Mouse (Mus musculus) right cerebral cortex, postnatal 14 days (tissue): ENCODE measurements at regions not wholly inside any gene's neighbourhood (a gene's known extent, or its start where the extent isn't known, plus 50 kb on each side); places are given as distances from the start of the nearest gene placed in this dataset.

Experiments
- DNase-seq: peaks from one replicate; pipeline ENCODE4 v3.0.0; 2022

GRCm38 (mm10) chr3:131802841-131803240 is 238.3 kb downstream of the Papss1 start:
- DNase-seq = no peak

GRCm38 (mm10) chr3:131808127-131808526 is 243.6 kb downstream of the Papss1 start:
- DNase-seq = peak; percentile 6

GRCm38 (mm10) chr3:131812968-131813367 is 248.4 kb downstream of the Papss1 start:
- peak; percentile 14 for DNase-seq

DNA sequence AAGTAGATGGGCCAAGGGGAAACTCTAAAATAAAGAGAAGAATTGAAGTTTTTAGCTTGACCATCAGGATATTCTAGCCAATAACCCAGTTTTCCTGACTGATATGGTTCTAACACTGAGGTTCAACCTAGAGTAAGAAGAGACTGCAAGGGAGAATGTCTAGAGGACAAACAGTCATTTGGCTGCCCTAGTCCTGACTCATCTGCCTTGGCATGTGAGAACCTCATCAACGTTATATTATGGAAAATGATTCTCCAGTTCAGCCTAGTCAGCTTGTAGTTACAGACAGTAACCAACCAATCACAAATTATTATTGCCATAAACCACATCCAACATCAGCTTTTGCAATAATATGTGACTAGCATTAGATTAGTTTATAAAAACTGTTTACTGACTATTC is 254.2 kb downstream of the Papss1 start:
- DNase-seq = no peak

- DNase-seq = no peak
These were observed 227.7 kb upstream of the Dkk2 start for GRCm38 (mm10) chr3:131857442-131857841.

- no peak for DNase-seq
These were observed 226.0 kb upstream of the Dkk2 start for GRCm38 (mm10) chr3:131859083-131859482.

- no peak for DNase-seq
These were observed 220.0 kb upstream of the Dkk2 start for GRCm38 (mm10) chr3:131865106-131865505.

- DNase-seq = no peak
These were observed 217.8 kb upstream of the Dkk2 start for GRCm38 (mm10) chr3:131867266-131867665.

- no peak for DNase-seq
These were observed 216.7 kb upstream of the Dkk2 start for GRCm38 (mm10) chr3:131868219-131868964.

- no peak for DNase-seq
These were observed 215.8 kb upstream of the Dkk2 start for GRCm38 (mm10) chr3:131869306-131869705.

DNA sequence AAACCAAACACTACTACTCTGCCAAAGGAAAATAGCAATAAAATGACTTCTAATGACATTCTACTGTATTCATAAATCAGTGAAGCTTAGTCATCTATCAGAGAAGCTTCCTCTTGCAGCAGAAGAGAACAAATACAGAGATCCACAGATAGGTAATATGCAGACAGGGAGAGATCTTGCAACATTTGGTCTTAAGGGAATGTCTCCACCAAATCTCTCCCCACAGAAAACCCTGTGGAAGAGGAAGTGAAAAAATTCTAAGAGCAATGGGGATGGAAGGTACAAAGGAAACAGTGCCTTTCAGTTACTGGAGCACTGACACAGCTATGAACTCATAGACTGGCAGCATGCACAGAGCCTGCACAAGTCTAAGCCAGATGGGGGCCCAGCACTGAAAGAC is 202.4 kb upstream of the Dkk2 start:
- DNase-seq = no peak

DNA sequence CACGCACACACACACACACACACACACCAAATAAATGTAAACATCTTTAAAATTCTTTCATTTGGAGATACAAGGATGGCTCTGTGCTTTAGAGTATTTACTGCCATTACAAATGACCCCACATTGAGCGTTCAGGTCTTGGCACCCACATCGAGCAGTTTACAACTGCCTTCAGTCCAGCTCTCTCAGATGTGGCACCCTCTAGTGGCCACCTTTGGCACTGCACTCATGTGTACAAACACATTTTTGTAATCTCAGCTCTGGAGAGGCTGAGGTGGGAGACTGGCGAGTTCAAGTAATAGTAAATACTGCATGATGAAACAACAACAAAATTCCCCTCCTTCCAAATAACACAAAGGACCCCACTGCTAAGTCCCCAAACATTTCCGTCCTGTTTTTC is 198.6 kb upstream of the Dkk2 start:
- DNase-seq = peak; percentile 30

DNA sequence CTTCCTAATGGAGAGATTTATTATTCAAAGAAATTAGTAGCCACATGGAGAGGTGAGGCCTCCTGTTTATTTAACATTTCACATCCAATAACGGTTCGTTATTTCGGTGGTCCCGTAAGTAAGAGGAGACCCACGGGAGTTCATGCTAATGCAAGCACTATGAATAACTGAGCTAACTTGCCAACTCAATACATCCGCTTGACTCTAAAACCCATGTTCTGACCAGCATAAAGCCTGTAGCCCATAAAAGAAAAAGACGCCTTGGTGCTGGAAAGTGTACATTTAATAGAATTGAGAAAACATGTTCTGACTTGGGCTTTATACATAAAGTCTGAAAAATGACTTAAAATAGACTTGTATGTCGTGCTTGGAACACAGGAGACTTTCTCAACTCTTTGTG is 198.1 kb upstream of the Dkk2 start:
- no peak for DNase-seq

DNA sequence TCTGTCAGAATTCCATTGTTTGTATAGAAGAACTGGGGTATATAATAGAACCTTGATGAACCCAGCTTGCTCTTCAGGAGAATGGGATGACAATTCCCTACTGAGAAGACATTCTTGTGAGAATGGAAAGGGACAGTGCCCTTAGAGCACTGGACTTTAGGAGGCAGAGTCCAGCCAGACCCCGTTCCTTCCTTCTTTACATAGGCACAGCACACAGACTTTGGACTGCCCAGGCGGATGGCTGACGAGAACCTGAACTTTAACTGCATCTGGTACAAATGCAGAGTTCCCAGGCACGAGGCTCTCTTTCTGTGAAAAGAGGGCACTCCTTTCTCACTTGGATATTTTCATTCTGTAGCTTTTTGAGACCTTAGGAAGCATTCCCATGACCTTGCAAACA is 197.4 kb upstream of the Dkk2 start:
- DNase-seq = no peak

GRCm38 (mm10) chr3:131891941-131892340 is 193.2 kb upstream of the Dkk2 start:
- no peak for DNase-seq

GRCm38 (mm10) chr3:131893061-131893804 is 191.9 kb upstream of the Dkk2 start:
- DNase-seq = no peak

DNA sequence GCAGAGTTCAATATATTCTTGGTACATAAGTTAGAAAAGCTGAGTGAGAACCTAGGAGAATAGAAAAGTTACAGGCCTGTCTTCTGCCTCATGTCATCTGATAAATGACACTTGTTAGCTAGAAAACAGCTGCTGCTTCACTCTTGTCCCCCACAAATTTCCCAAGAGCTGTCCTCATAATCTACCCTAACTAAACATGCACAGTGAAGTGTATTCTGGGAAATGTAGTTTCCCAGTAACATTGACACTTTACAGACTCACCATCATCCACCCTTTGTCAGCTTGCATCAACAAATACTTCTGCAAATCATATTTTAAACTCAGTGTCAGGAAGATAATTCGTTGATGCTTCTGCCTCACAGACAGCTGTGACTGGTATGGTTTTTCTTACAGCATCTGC is 190.0 kb upstream of the Dkk2 start:
- DNase-seq = no peak

GRCm38 (mm10) chr3:131913534-131913933 is 171.6 kb upstream of the Dkk2 start:
- DNase-seq = no peak

DNA sequence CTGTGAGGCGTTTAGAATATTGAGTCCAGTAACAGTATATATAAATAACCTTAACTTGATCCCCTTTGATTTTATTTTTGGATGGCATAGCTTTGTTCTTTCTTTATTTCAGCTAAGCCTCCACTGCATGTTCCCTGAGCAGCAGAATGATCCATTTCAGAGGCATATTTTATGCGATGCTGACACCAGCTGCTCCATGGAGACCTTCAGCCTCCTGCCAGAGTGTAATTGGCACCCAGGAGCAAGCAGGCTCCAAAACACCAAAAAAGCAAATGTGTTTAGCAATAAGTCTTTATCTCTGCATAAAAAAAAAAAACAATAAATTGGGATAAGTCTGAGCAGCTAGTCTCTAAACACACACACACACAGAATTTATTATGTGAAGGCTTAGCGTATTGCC is 170.7 kb upstream of the Dkk2 start:
- DNase-seq = no peak

DNA sequence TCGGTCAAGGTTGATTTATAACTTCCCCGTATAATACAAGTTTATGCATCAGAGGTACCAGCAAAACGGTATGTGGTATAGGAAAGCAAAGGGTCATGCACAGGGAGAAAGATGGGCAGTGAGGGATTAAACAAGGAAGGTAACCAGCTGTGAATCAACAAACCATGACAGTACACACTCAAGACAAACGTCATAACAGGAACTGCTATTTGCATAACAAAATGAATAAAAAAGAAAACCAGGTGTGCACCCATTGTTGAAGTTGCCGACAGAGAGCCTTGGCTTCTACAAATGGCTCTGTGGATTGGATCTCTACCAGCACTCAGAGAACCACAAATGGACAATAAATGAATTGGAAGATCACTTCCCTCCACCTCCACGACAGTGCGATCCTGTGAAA is 170.1 kb upstream of the Dkk2 start:
- no peak for DNase-seq

DNA sequence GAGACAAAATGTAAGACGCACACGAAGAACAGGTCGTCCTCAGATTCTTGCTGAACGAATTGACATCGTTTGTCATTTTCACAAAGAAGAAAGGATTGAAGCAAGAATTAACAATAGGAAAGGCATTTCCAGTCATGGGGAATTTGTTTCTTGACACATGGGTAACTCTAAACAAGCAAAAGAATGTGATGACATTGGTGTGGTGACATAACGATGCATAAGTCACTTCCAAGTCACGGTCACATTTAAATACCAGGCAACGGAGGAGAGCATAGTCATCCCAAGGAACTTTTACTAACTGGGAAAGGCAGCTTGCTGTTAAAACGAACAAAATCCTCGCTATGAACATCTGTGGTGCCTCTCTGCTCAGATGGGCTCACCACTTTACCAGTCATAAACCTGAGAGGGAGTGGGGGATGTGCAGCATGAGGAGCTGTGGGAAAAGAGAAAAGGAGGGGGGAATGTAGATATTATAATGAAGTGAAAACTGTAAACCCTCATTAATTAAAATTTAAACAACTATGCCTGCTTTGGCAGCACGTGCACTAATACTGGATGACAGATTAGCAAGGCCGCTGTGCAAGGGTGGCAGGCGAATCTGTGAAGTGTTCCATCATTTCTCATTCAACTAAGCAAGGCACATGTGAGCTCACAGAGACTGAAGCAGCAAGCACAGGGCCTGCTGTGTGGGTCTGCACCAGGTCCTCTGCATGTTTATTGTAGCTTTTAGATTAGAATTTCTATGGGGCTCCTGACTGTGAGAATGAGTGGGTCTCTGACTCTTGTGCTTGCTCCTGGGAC is 167.2 kb upstream of the Dkk2 start:
- DNase-seq = no peak

DNA sequence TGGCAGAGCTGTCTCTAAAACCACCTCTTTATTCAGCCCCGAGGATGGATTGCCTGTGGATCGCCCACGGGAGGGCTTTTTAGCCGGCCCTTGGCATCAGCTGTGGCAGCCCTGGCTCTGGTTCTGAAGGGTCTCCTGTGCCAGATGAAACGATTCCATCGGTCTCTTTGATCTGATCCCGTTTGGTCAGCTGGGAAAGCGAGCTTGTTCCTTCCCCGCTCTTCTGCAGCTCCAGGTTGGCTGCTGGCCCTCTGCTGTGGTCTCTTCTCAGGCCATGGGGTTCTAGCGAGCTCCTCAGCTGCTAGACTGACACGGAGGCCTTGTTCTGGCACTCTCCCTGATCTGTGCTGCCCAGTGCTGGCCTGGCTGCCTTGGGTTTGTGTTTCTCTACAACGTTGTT is 165.6 kb upstream of the Dkk2 start:
- DNase-seq = peak; percentile 22

DNA sequence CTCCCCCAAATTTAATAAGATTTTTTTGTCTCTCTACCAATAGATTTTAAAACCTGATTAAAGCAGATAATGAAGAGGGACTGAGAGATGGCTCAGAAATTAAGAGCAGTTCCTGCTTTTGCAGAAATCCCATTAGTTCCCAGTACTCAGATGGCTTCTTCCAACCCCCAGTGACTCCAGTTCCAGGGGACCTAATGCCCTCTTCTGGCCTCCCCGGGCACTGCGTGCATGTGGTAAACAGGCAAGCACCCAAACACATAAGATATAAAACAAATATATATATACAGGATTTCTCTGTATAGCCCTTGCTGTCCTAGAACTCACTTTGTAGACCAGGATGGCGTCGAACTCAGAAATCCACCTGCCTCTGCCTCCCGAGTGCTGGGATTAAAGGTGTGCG is 163.9 kb upstream of the Dkk2 start:
- peak; percentile 6 for DNase-seq

- DNase-seq = no peak
These were observed 162.4 kb upstream of the Dkk2 start for GRCm38 (mm10) chr3:131922733-131923132.
